In genomic region chr14:30722406-30722805, GRCm38 (mm10) we compare ENCODE assay signal across 27 mouse cellular contexts. TPM values are rescaled to one million over a fixed set of nuclear protein-coding genes. Genes with fewer than 3 reads are reported as not detected.
DNase-seq lines count a peak whose midpoint lies in the region; ATAC-seq and TF ChIP-seq lines count a peak whose summit lies in the region.
"Had no signal": no experiment of that assay in that cellular context is flagged by ENCODE, and none has a peak within 500 bp of the region (broad histone marks: within the 10 kb centered on the region; RNA-seq: fewer than 3 reads in every experiment).

No protein-coding gene starts in this region.

- H3K27ac ChIP-seq in kidney, adult 2 months (ENCODE audit: insufficient read depth, low read depth, low read length) = no peak overlapping the region
- H3K27ac ChIP-seq: embryonic facial prominence, embryonic 12.5 days; embryonic facial prominence, embryonic 15.5 days; gastrocnemius, adult 2 months; heart, embryonic 15.5 days; hindbrain, embryonic 14.5 days; hindbrain, postnatal 0 days had no signal

- H3K4me1 ChIP-seq in kidney, adult 2 months (ENCODE audit: control insufficient read depth, insufficient read depth, low read length) = peaks cover 5% of the 10 kb centered on the region; the same call in 1 of the 2 replicates
- H3K4me1 ChIP-seq: embryonic facial prominence, embryonic 12.5 days; embryonic facial prominence, embryonic 15.5 days; heart, embryonic 12.5 days; heart, embryonic 15.5 days had no signal

- no peak for ATAC-seq in megakaryocyte, adult 5-6 weeks (ENCODE audit: poor library complexity, severe bottlenecking)
- ATAC-seq: activated CD4-positive, CD25-positive, alpha-beta regulatory T cell, adult 4 months; forebrain, embryonic 14.5 days; forebrain, postnatal 0 days; hindbrain, postnatal 0 days; inflammation-experienced regulatory T-cells, adult 6 months had no signal

- no peak overlapping the region for H3K4me3 ChIP-seq in kidney, adult 2 months (ENCODE audit: insufficient read depth, low read depth, low read length)
- H3K4me3 ChIP-seq: embryonic facial prominence, embryonic 12.5 days; embryonic facial prominence, embryonic 15.5 days; gastrocnemius, adult 2 months; heart, embryonic 12.5 days; heart, embryonic 15.5 days had no signal

- WGBS in kidney, adult 2 months = 62% methylated on average over 5 of the region's 5 CpGs

- no peak for TF ChIP-seq POLR2A in kidney, adult 2 months (IDR thresholded peaks at IDR 0.05; ENCODE audit: low read depth, low read length)

- no peaks in the 10 kb centered on the region for H3K36me3 ChIP-seq in kidney, adult 2 months (ENCODE audit: control insufficient read depth, insufficient read depth, low read length)
- H3K36me3 ChIP-seq: embryonic facial prominence, embryonic 12.5 days; embryonic facial prominence, embryonic 15.5 days; heart, embryonic 12.5 days; heart, embryonic 15.5 days had no signal

- no peaks in the 10 kb centered on the region for H3K27me3 ChIP-seq in kidney, adult 2 months (replicated peaks; ENCODE audit: control insufficient read depth, insufficient read depth, low read length)
- H3K27me3 ChIP-seq: embryonic facial prominence, embryonic 12.5 days; embryonic facial prominence, embryonic 15.5 days; heart, embryonic 12.5 days; heart, embryonic 15.5 days had no signal

- TF ChIP-seq CTCF in kidney, adult 2 months (conservative IDR thresholded peaks at IDR 0.05; ENCODE audit: insufficient read depth, insufficient read length, low read depth, low read length) = no peak

- DNase-seq in kidney, adult 2 months = peak; percentile 8
- no peak for DNase-seq in kidney, postnatal 14 days
- DNase-seq in CD4-positive helper T cell, adult 2 months (ENCODE audit: low read depth, low spot score) = peak; percentile 16
- DNase-seq in CD4-positive, CD25-positive, alpha-beta regulatory T cell, adult 2 months (ENCODE audit: low read depth, low spot score) = peak; percentile 54
- DNase-seq in naive thymus-derived CD4-positive, alpha-beta T cell, adult 2 months (ENCODE audit: low read depth) = peak; percentile 39
- no peak for DNase-seq in B cell, adult 2 months
- DNase-seq: adrenal gland, adult 8-10 months; adrenal gland, postnatal 25 days; cerebellum, adult 18-20 months; cerebellum, adult 9-10 months; cerebellum, postnatal 14 days; forebrain, postnatal 0 days; gastrocnemius, adult 2 months; gastrocnemius, postnatal 14 days; heart, adult 18-20 months; heart, postnatal 10 days; heart, postnatal 4 days had no signal

RNA-seq across cellular contexts. Expression of gene Sfmbt1, which starts 7.8 kb away (rescaled TPM):
- polyA plus RNA-seq in kidney, adult 2 months (2012; rRNA removed) = 2.2 and 3.3 TPM in 2 replicates
- total RNA-seq in megakaryocyte, adult 5-6 weeks (2015) = 6.5 and 7.0 TPM in 2 replicates
- 7.3 and 7.6 TPM in 2 replicates for total RNA-seq in megakaryocyte, adult 5-6 weeks (2017)

Comparison
In these comparisons a context has a peak if more than half of its experiments do, and no peak if none do; other contexts are left out.
1. DNase-seq: peak in kidney, adult 2 months (single experiment), CD4-positive helper T cell, adult 2 months (single experiment), CD4-positive, CD25-positive, alpha-beta regulatory T cell, adult 2 months (single experiment) and naive thymus-derived CD4-positive, alpha-beta T cell, adult 2 months (single experiment); none in kidney, postnatal 14 days (single experiment) and B cell, adult 2 months (0 of 2).